7 mouse cellular contexts compared by ENCODE assay signal in genomic region chr11:120232230-120233097, GRCm38 (mm10). TPM values are rescaled to one million over a fixed set of nuclear protein-coding genes. Genes with fewer than 3 reads are reported as not detected.
DNase-seq lines count a peak whose midpoint lies in the region; ATAC-seq and TF ChIP-seq lines count a peak whose summit lies in the region.

Gene Bahcc1, plus strand, starts transcription at chr11:120232947.

- H3K9ac ChIP-seq in intestine, postnatal 0 days (ENCODE audit: low read depth, low read length) = peak within 1 kb of the TSS; percentile 97
- H3K9ac ChIP-seq in midbrain, embryonic 12.5 days (replicated peaks) = peak within 1 kb of the TSS; percentile 100

- H3K4me1 ChIP-seq in embryonic facial prominence, embryonic 10.5 days = peaks cover 58% of the 10 kb centered on the region
- peaks cover 24% of the 10 kb centered on the region for H3K4me1 ChIP-seq in intestine, postnatal 0 days (replicated peaks; ENCODE audit: control insufficient read depth, insufficient read depth, low read length)
- H3K4me1 ChIP-seq in midbrain, embryonic 12.5 days = peaks cover 32% of the 10 kb centered on the region
- H3K4me1 ChIP-seq in small intestine, adult 2 months (ENCODE audit: control insufficient read depth, insufficient read depth, insufficient read length, low read length) = peaks cover 18% of the 10 kb centered on the region

- 2% methylated on average over 36 of the region's 36 CpGs for WGBS in embryonic facial prominence, embryonic 10.5 days
- 2% methylated on average over 36 of the region's 36 CpGs for WGBS in intestine, postnatal 0 days
- 2% methylated on average over 36 of the region's 36 CpGs for WGBS in midbrain, embryonic 12.5 days
- 1% methylated on average over 36 of the region's 36 CpGs for WGBS in small intestine, adult 2 months

- H3K27ac ChIP-seq in embryonic facial prominence, embryonic 10.5 days (replicated peaks) = peak within 1 kb of the TSS; percentile 100
- peak within 1 kb of the TSS; percentile 84 for H3K27ac ChIP-seq in intestine, postnatal 0 days (ENCODE audit: low read depth, low read length)
- H3K27ac ChIP-seq in midbrain, embryonic 12.5 days (replicated peaks) = peak within 1 kb of the TSS; percentile 99
- peak within 1 kb of the TSS; percentile 82 for H3K27ac ChIP-seq in small intestine, adult 2 months (ENCODE audit: insufficient read depth, low read depth, low read length)

- DNase-seq in adrenal gland, postnatal 10 days = peak; percentile 100
- peak; percentile 100 for DNase-seq in embryonic facial prominence, embryonic 10.5 days (ENCODE audit: low spot score)
- DNase-seq in gonadal fat pad, adult 2 months (ENCODE audit: low read depth) = peak; percentile 91
- peak; percentile 100 for DNase-seq in left cerebral cortex, postnatal 4 days

- intact Hi-C loops in left cerebral cortex, postnatal 4 days (cut with DNase I) = loop anchor here (5.0 kb wide), 1 partner anchor 75 kb away; no protein-coding TSS in a partner anchor

- H3K4me2 ChIP-seq in intestine, postnatal 0 days (replicated peaks; ENCODE audit: low read depth) = peak within 1 kb of the TSS; percentile 97
- peak within 1 kb of the TSS; percentile 97 for H3K4me2 ChIP-seq in midbrain, embryonic 12.5 days (replicated peaks)

- TF ChIP-seq POLR2A in small intestine, adult 2 months (IDR thresholded peaks at IDR 0.05; ENCODE audit: low read depth, low read length) = peak; percentile 95

- peak within 1 kb of the TSS; percentile 85 for H3K4me3 ChIP-seq in embryonic facial prominence, embryonic 10.5 days
- H3K4me3 ChIP-seq in intestine, postnatal 0 days (ENCODE audit: low read depth, low read length) = peak within 1 kb of the TSS; percentile 82
- H3K4me3 ChIP-seq in midbrain, embryonic 12.5 days = peak within 1 kb of the TSS; percentile 97
- peak within 1 kb of the TSS; percentile 80 for H3K4me3 ChIP-seq in small intestine, adult 2 months (ENCODE audit: low read depth, low read length)

- no peaks in the 10 kb centered on the region for H3K27me3 ChIP-seq in embryonic facial prominence, embryonic 10.5 days (replicated peaks; ENCODE audit: low read depth, poor library complexity, severe bottlenecking)
- no peaks in the 10 kb centered on the region for H3K27me3 ChIP-seq in intestine, postnatal 0 days (replicated peaks; ENCODE audit: control insufficient read depth, insufficient read depth, low read length)
- peaks cover 6% of the 10 kb centered on the region; the same call in 1 of the 2 replicates for H3K27me3 ChIP-seq in midbrain, embryonic 12.5 days
- no peaks in the 10 kb centered on the region for H3K27me3 ChIP-seq in small intestine, adult 2 months (ENCODE audit: control insufficient read depth, insufficient read depth, low read length)

- no peaks in the 10 kb centered on the region for H3K9me3 ChIP-seq in embryonic facial prominence, embryonic 10.5 days
- H3K9me3 ChIP-seq in intestine, postnatal 0 days (ENCODE audit: control insufficient read depth) = no peaks in the 10 kb centered on the region
- H3K9me3 ChIP-seq in midbrain, embryonic 12.5 days = no peaks in the 10 kb centered on the region

- peaks cover 8% of the 10 kb centered on the region for H3K36me3 ChIP-seq in embryonic facial prominence, embryonic 10.5 days (replicated peaks)
- H3K36me3 ChIP-seq in intestine, postnatal 0 days (ENCODE audit: control insufficient read depth, insufficient read depth) = no peaks in the 10 kb centered on the region
- H3K36me3 ChIP-seq in midbrain, embryonic 12.5 days = peaks cover 6% of the 10 kb centered on the region; the same call in 1 of the 2 replicates
- no peaks in the 10 kb centered on the region for H3K36me3 ChIP-seq in small intestine, adult 2 months (ENCODE audit: control insufficient read depth, insufficient read depth, low read length)

- no peak for TF ChIP-seq CTCF in intestine, postnatal 0 days (IDR thresholded peaks at IDR 0.05; ENCODE audit: low read depth)
- TF ChIP-seq CTCF in small intestine, adult 2 months (IDR thresholded peaks at IDR 0.05; ENCODE audit: extremely low read depth, insufficient read length, insufficient replicate concordance, low read depth, low read length) = no peak

- peak; percentile 88 for ATAC-seq in intestine, postnatal 0 days
- peak; percentile 90 for ATAC-seq in midbrain, embryonic 12.5 days (ENCODE audit: low FRiP score, low read depth)

RNA-seq across cellular contexts. Expression of gene Bahcc1, which starts in this region (rescaled TPM):
- 10 to 100 TPM; 13.8 to 20.5 TPM for total RNA-seq in adrenal gland, postnatal 10 days (2021)
- 18.0 and 18.4 TPM in 2 replicates for polyA plus RNA-seq in embryonic facial prominence, embryonic 10.5 days (2016; fragmentation: Nextera tagmentation; extraction: Ambion mirVana)
- 7.4 and 10.7 TPM in 2 replicates for polyA plus RNA-seq in gonadal fat pad, adult 2 months (2012; rRNA removed)
- 3.1 and 4.2 TPM in 2 replicates for polyA plus RNA-seq in intestine, postnatal 0 days (2015; fragmentation: Nextera tagmentation; extraction: Ambion mirVana)
- total RNA-seq in left cerebral cortex, postnatal 4 days (2021) = 10 to 100 TPM; 36.5 to 39.5 TPM
- 25.1 and 26.1 TPM in 2 replicates for polyA plus RNA-seq in midbrain, embryonic 12.5 days (2016; fragmentation: Nextera tagmentation; extraction: Ambion mirVana)
- 7.0 and 15.4 TPM in 2 replicates for polyA plus RNA-seq in small intestine, adult 2 months (2012; rRNA removed)

Comparison
In these comparisons a context has a peak if more than half of its experiments do, and no peak if none do; other contexts are left out.
1. Peak in every context shown above with its lines: DNase-seq, ATAC-seq, H3K4me3 ChIP-seq and H3K27ac ChIP-seq.